Mouse (Mus musculus) CH12.LX (cell line): ENCODE results near the gene Dnajc8. TPM values are rescaled to one million over a fixed set of nuclear protein-coding genes. Genes with fewer than 3 reads are reported as not detected.

ENCODE experiments used
- DNase-seq: peaks from one replicate; pipeline ENCODE4 v3.0.0-alpha.2; 2013; ENCODE audit errors: extremely low read depth
- H3K27ac ChIP-seq: 2 replicates; pipeline ENCODE4 v1.5.1; 2012; ENCODE audit warnings: low read depth, mild to moderate bottlenecking, control low read depth, moderate library complexity; ENCODE audit not compliant: insufficient read depth
- H3K27me3 ChIP-seq: replicated peaks from 2 replicates; pipeline ENCODE3; 2012; ENCODE audit warnings: inconsistent platforms
- H3K36me3 ChIP-seq, 2 experiments: replicated peaks in 1 of 2; 2 replicates each; pipeline versions ENCODE3 to v1.6.1; 2012; ENCODE audit warnings: inconsistent platforms in 1 of 2, low read length in 1 of 2, mild to moderate bottlenecking in 1 of 2, mixed read lengths in 1 of 2, moderate library complexity in 1 of 2; ENCODE audit not compliant: control insufficient read depth in 1 of 2, insufficient read depth in 1 of 2
- H3K4me1 ChIP-seq, 2 experiments: 2 replicates each; pipeline ENCODE4 v1.6.1; 2012; ENCODE audit warnings: inconsistent platforms in 1 of 2, moderate library complexity in 1 of 2; ENCODE audit not compliant: insufficient read depth in 2 of 2, control insufficient read depth in 1 of 2
- H3K4me2 ChIP-seq: 2 replicates; pipeline ENCODE4 v1.6.1; 2012; ENCODE audit warnings: low read depth, mild to moderate bottlenecking, control low read depth; ENCODE audit not compliant: poor library complexity, insufficient read depth, severe bottlenecking
- H3K4me3 ChIP-seq, 3 experiments: fragments of 150-350 bp in 1 of 3; sonication (generic) in 1 of 3; replicated peaks in 1 of 3; 2 replicates each; pipeline versions ENCODE3 to v1.5.1; 2011 to 2012; ENCODE audit warnings: low read depth in 2 of 3, low read length in 2 of 3, mild to moderate bottlenecking in 2 of 3, moderate library complexity in 2 of 3, control low read depth in 1 of 3, improper control_type of control experiment in 1 of 3, inconsistent platforms in 1 of 3, mixed read lengths in 1 of 3; ENCODE audit not compliant: poor library complexity in 1 of 3
- H3K79me2 ChIP-seq: replicated peaks from 2 replicates; pipeline ENCODE4 v1.6.1; 2012; ENCODE audit warnings: mild to moderate bottlenecking, moderate library complexity; ENCODE audit not compliant: control insufficient read depth, poor library complexity, insufficient read depth, severe bottlenecking; ENCODE audit errors: extremely low read depth
- H3K9ac ChIP-seq: 2 replicates; pipeline ENCODE4 v1.6.1; 2012; ENCODE audit warnings: low read depth, mild to moderate bottlenecking, control low read depth, moderate library complexity; ENCODE audit not compliant: insufficient read depth
- H3K9me3 ChIP-seq: replicated peaks from 2 replicates; pipeline ENCODE3; 2012; ENCODE audit warnings: low read length, inconsistent platforms, mixed read lengths
- BHLHE40 ChIP-seq: IDR thresholded peaks from 2 replicates; pipeline ENCODE4 v1.6.1; 2011; ENCODE audit warnings: mild to moderate bottlenecking, low read depth, low read length, improper control_type of control experiment
- ELF1 ChIP-seq: IDR thresholded peaks from 2 replicates; pipeline ENCODE4 v1.6.1; 2014; ENCODE audit warnings: low read depth, mild to moderate bottlenecking, inconsistent platforms, low read length, improper control_type of control experiment
- ETS1 ChIP-seq: conservative IDR thresholded peaks from 2 replicates; pipeline ENCODE4 v1.6.1; 2012; ENCODE audit warnings: low read depth, mild to moderate bottlenecking, inconsistent platforms, low read length, improper control_type of control experiment, moderate library complexity
- KAT2A ChIP-seq: IDR thresholded peaks from 2 replicates; pipeline ENCODE4 v1.6.1; 2012; ENCODE audit warnings: low read length, improper control_type of control experiment, inconsistent platforms; ENCODE audit not compliant: insufficient replicate concordance
- MAFK ChIP-seq: IDR thresholded peaks from 2 replicates; pipeline ENCODE4 v1.6.1; 2011; ENCODE audit warnings: low read length, improper control_type of control experiment; ENCODE audit not compliant: insufficient replicate concordance
- MAX ChIP-seq: IDR thresholded peaks from 2 replicates; pipeline ENCODE4 v1.6.1; 2011; ENCODE audit warnings: low read length, improper control_type of control experiment
- MEF2A ChIP-seq: IDR thresholded peaks from 2 replicates; pipeline ENCODE4 v1.6.1; 2014; ENCODE audit warnings: low read depth, mild to moderate bottlenecking, inconsistent platforms, low read length, improper control_type of control experiment, borderline replicate concordance
- MXI1 ChIP-seq: IDR thresholded peaks from 2 replicates; pipeline ENCODE4 v1.6.1; 2011; ENCODE audit warnings: mild to moderate bottlenecking, low read depth, low read length, improper control_type of control experiment
- MYC ChIP-seq: IDR thresholded peaks from 2 replicates; pipeline ENCODE4 v1.6.1; 2011; ENCODE audit warnings: low read depth, mild to moderate bottlenecking, improper control_type of control experiment, low read length
- NRF1 ChIP-seq: IDR thresholded peaks from 2 replicates; pipeline ENCODE4 v1.6.1; 2014; ENCODE audit warnings: low read depth, mild to moderate bottlenecking, inconsistent platforms, low read length, improper control_type of control experiment, moderate library complexity
- POLR2AphosphoS2 ChIP-seq: IDR thresholded peaks from 2 replicates; pipeline ENCODE4 v1.6.1; 2011; ENCODE audit warnings: low read depth, low read length, improper control_type of control experiment
- RAD21 ChIP-seq: IDR thresholded peaks from 2 replicates; pipeline ENCODE4 v1.6.1; 2011; ENCODE audit warnings: low read depth, mild to moderate bottlenecking, low read length, improper control_type of control experiment, moderate library complexity
- ZKSCAN1 ChIP-seq: IDR thresholded peaks from 2 replicates; pipeline ENCODE4 v1.6.1; 2012; ENCODE audit warnings: low read depth, inconsistent platforms, low read length, improper control_type of control experiment, borderline replicate concordance
- ZNF384 ChIP-seq: IDR thresholded peaks from 2 replicates; pipeline ENCODE4 v1.6.1; 2012; ENCODE audit warnings: low read depth, low read length, improper control_type of control experiment, inconsistent platforms
- dilution Hi-C: fragments of 300-500 bp; cut with MboI; formaldehyde crosslinking; loops from 2 replicates; pipeline ENCODE4 v1.14.3; 2020; ENCODE audit warnings: low sequenced_read_pairs; ENCODE audit not compliant: extremely low pct_unique_long_range_greater_than_20kb, extremely low pct_ligation_motif_present
- in situ Hi-C: fragments of 300-500 bp; cut with MboI; formaldehyde crosslinking; loops from 3 replicates; pipeline ENCODE4 v1.14.3; 2019; ENCODE audit warnings: low sequenced_read_pairs, low pct_ligation_motif_present, low pct_unique_long_range_greater_than_20kb, mixed read lengths
- polyA plus RNA-seq: library from polyadenylated mRNA; unstranded; fragments of >175 nt; gene quantifications from 2 replicates; pipeline ENCODE4 v1.2.1, GENCODE M21; 2012; ENCODE audit warnings: low read depth; ENCODE audit not compliant: insufficient read length
- total RNA-seq, 2 experiments: library from RNA; depleted of rRNA; stranded (reverse); fragments of 300-350 nt in 1 of 2; fragments of >200 nt in 1 of 2; gene quantifications; 2 replicates each; pipeline ENCODE4 v1.2.3; 2012 to 2014

The Dnajc8 gene
- total and polyA plus RNA-seq, 3 experiments = 117 to 319 (median 187) TPM

- no peaks in the 10 kb centered on the region for H3K9me3 ChIP-seq
- H3K4me2 ChIP-seq = no peak overlapping the region
- no peaks in the 10 kb centered on the region for H3K27me3 ChIP-seq
- peaks cover 0 to 24% of the 10 kb centered on the region in 2 experiments for H3K36me3 ChIP-seq
- in situ Hi-C loops (no loop called here), dilution Hi-C loops (no loop called here)
- no peak for DNase-seq
- no peak overlapping the region for H3K9ac ChIP-seq
- H3K4me1 ChIP-seq = peaks cover 4 to 26% of the 10 kb centered on the region in 2 experiments
- peaks cover 5% of the 10 kb centered on the region; the same call in 1 of the 2 replicates for H3K79me2 ChIP-seq
- no peak overlapping the region for H3K27ac ChIP-seq
- TF ChIP-seq ELF1 (no peak), RAD21 (no peak), MXI1 (no peak), ZKSCAN1 (no peak), ETS1 (no peak), KAT2A (no peak), MEF2A (no peak), POLR2AphosphoS2 (no peak), MAFK (no peak), BHLHE40 (no peak)
- TF ChIP-seq, all 38 proteins: peak for 0
- H3K4me3 ChIP-seq = no peak overlapping the region
Observed at GRCm38 (mm10) chr4:132530033-132530804, 5.1 kb upstream of the Dnajc8 start.

- peaks cover 0 to 30% of the 10 kb centered on the region in 2 experiments for H3K36me3 ChIP-seq
- H3K4me3 ChIP-seq = peak overlapping the region; percentile 78 to 92 (median 89)
Observed at GRCm38 (mm10) chr4:132532496-132532895, 2.9 kb upstream of the Dnajc8 start.

More at GRCm38 (mm10) chr4:132532496-132532895, 2.9 kb upstream of the Dnajc8 start:
- Histone ChIP-seq H3K4me1 (peaks cover 7 to 33% of the 10 kb centered on the region in 2 experiments), H3K9me3 (no peaks in the 10 kb centered on the region), H3K27me3 (no peaks in the 10 kb centered on the region), H3K79me2 (peaks cover 25% of the 10 kb centered on the region), H3K4me2 (peak overlapping the region; percentile 69), H3K9ac (peak overlapping the region; percentile 96), H3K27ac (peak overlapping the region; percentile 86; the same call in 1 of the 2 replicates)
- in situ Hi-C loops (no loop called here), dilution Hi-C loops (no loop called here)
- no peak for DNase-seq
- TF ChIP-seq ZNF384 (0 out of 2 replicates have a peak, but pooled peaks have one; percentile 25), NRF1 (no peak), KAT2A (no peak), ZKSCAN1 (no peak), MAX (peak; percentile 88), MYC (peak; percentile 96), MXI1 (peak; percentile 80)
